Mouse (Mus musculus) macrophage (primary cell): ENCODE measurements around the gene Yeats2. TPM values are rescaled to one million over a fixed set of nuclear protein-coding genes. Genes with fewer than 3 reads are reported as not detected.

Experiments used
- polyA plus RNA-seq: library from polyadenylated mRNA; stranded (reverse); fragments of 250-400 nt; gene quantifications from 3 replicates; pipeline ENCODE4 v1.2.4, GENCODE M21; 2018; ENCODE audit warnings: inconsistent platforms

Gene Yeats2
- polyA plus RNA-seq, 1 experiment from 2014 or later: 8.4 TPM

Other genes starting within 250 kb of the Yeats2 start
- gene Klhl6, start 158.0 kb upstream of the Yeats2 start, polyA plus RNA-seq: 15.2 to 25.6 TPM (median 16.3 TPM) in 3 replicates
- 6.0 to 35.0 TPM (median 15.3 TPM) in 3 replicates for gene Klhl24, start 43.5 kb upstream of the Yeats2 start, polyA plus RNA-seq
- 0.11 TPM in 1 of 3 replicates, not detected in the others for gene Map6d1, start 100.3 kb downstream of the Yeats2 start, polyA plus RNA-seq
- 68.3 to 135 TPM (median 69.6 TPM) in 3 replicates for gene Parl, start 161.3 kb downstream of the Yeats2 start, polyA plus RNA-seq
- gene Cyp2ab1, start 184.3 kb downstream of the Yeats2 start, polyA plus RNA-seq: 0.04 TPM in 1 of 3 replicates, not detected in the others